Mouse (Mus musculus) small intestine, adult 2 months (tissue): Measurements from ENCODE around the gene Catsperg1. TPM values are rescaled to one million over a fixed set of nuclear protein-coding genes. Genes with fewer than 3 reads are reported as not detected.

ENCODE experiments used
- H3K27ac ChIP-seq: fragments of 200-500 bp; 2 replicates; pipeline ENCODE4 v1.5.1; 2012; ENCODE audit warnings: low read depth, low read length, control low read depth, inconsistent platforms; ENCODE audit not compliant: insufficient read depth
- H3K27me3 ChIP-seq: fragments of 200-500 bp; 2 replicates; pipeline ENCODE4 v1.6.1; 2012; ENCODE audit warnings: mild to moderate bottlenecking, moderate library complexity, low read length, inconsistent platforms; ENCODE audit not compliant: control insufficient read depth, insufficient read depth
- H3K36me3 ChIP-seq: fragments of 200-500 bp; 2 replicates; pipeline ENCODE4 v1.6.1; 2012; ENCODE audit warnings: mild to moderate bottlenecking, low read length, control low read depth, inconsistent platforms; ENCODE audit not compliant: control insufficient read depth, insufficient read depth
- H3K4me1 ChIP-seq: fragments of 200-500 bp; 2 replicates; pipeline ENCODE4 v1.6.1; 2012; ENCODE audit warnings: low read length, inconsistent platforms, mixed read lengths; ENCODE audit not compliant: control insufficient read depth, insufficient read depth, insufficient read length
- H3K4me3 ChIP-seq: fragments of 200-500 bp; 2 replicates; pipeline ENCODE4 v1.5.1; 2012; ENCODE audit warnings: low read depth, mild to moderate bottlenecking, control low read depth, inconsistent platforms, low read length, moderate library complexity
- CTCF ChIP-seq: fragments of 200-500 bp; IDR thresholded peaks from 2 replicates; pipeline ENCODE4 v1.5.1; 2012; ENCODE audit warnings: low read depth, mild to moderate bottlenecking, control low read depth, inconsistent platforms, low read length, moderate library complexity, mixed read lengths; ENCODE audit not compliant: insufficient replicate concordance, insufficient read length; ENCODE audit errors: extremely low read depth
- POLR2A ChIP-seq: fragments of 200-500 bp; IDR thresholded peaks from 2 replicates; pipeline ENCODE4 v1.6.1; 2012; ENCODE audit warnings: low read depth, mild to moderate bottlenecking, control low read depth, inconsistent platforms, low read length, moderate library complexity
- WGBS: fragments of 180-500 bp; shearing (Covaris S2); methylation state at CpG from one replicate; pipeline ENCODE4 v1.1.7; 2018; 5-methylcytosine and 5-hydroxymethylcytosine counted together
- polyA plus RNA-seq: library from polyadenylated mRNA; depleted of rRNA; stranded (reverse); fragments of >200 nt; gene quantifications from 2 replicates; pipeline ENCODE4 v1.2.3, GENCODE M21; 2012

The Catsperg1 gene
- polyA plus RNA-seq, 1 experiment, result 0.53 TPM

- 71% methylated on average over 4 of the region's 4 CpGs for WGBS
- TF ChIP-seq CTCF (no peak), POLR2A (no peak)
These were observed 22.8 kb upstream of the Catsperg1 start for GRCm38 (mm10) chr7:29236593-29236992.

GRCm38 (mm10) chr7:29234661-29235060 lies 20.8 kb upstream of the Catsperg1 start:
- Histone ChIP-seq H3K4me3 (no peak overlapping the region), H3K27me3 (no peaks in the 10 kb centered on the region), H3K4me1 (peaks cover 6% of the 10 kb centered on the region; the same call in 1 of the 2 replicates), H3K36me3 (no peaks in the 10 kb centered on the region), H3K27ac (no peak overlapping the region)
- TF ChIP-seq POLR2A (no peak), CTCF (no peak)
- 88% methylated on average over 5 of the region's 5 CpGs for WGBS

More at GRCm38 (mm10) chr7:29236593-29236992, 22.8 kb upstream of the Catsperg1 start:
- H3K4me1 ChIP-seq, result peaks cover 6% of the 10 kb centered on the region; the same call in 1 of the 2 replicates
- H3K4me3 ChIP-seq, result no peak overlapping the region
- no peaks in the 10 kb centered on the region for H3K27me3 ChIP-seq
- no peak overlapping the region for H3K27ac ChIP-seq
- H3K36me3 ChIP-seq, result no peaks in the 10 kb centered on the region

GRCm38 (mm10) chr7:29233745-29234144 lies 19.9 kb upstream of the Catsperg1 start:
- H3K4me3 ChIP-seq, result no peak overlapping the region
- TF ChIP-seq POLR2A, result no peak
- TF ChIP-seq CTCF, result no peak
- H3K4me1 ChIP-seq, result peaks cover 2% of the 10 kb centered on the region; the same call in 1 of the 2 replicates
- H3K27ac ChIP-seq, result no peak overlapping the region
- WGBS, result 30% methylated on average over 6 of the region's 6 CpGs
- H3K36me3 ChIP-seq, result no peaks in the 10 kb centered on the region
- H3K27me3 ChIP-seq, result no peaks in the 10 kb centered on the region

- TF ChIP-seq CTCF (no peak), POLR2A (no peak)
- Histone ChIP-seq H3K4me1 (no peaks in the 10 kb centered on the region), H3K27ac (peak within 1 kb of the TSS; percentile 0; the same call in 1 of the 2 replicates), H3K36me3 (no peaks in the 10 kb centered on the region), H3K4me3 (peak within 1 kb of the TSS; percentile 68), H3K27me3 (no peaks in the 10 kb centered on the region)
- under 1% methylated on average over 62 of the region's 62 CpGs for WGBS
These were observed 18.6 kb upstream of the Catsperg1 start, which contains the start of gene Kcnk6 for GRCm38 (mm10) chr7:29232247-29233013. Gene Kcnk6, minus strand, starts transcription at chr7:29232515.

- TF ChIP-seq CTCF (no peak), POLR2A (no peak; the same call in 1 of the 2 replicates)
- Histone ChIP-seq H3K36me3 (no peaks in the 10 kb centered on the region), H3K27ac (no peak overlapping the region), H3K4me3 (peak overlapping the region; percentile 68), H3K4me1 (no peaks in the 10 kb centered on the region), H3K27me3 (no peaks in the 10 kb centered on the region)
- WGBS, result 67% methylated on average over 3 of the region's 3 CpGs
These were observed 17.7 kb upstream of the Catsperg1 start for GRCm38 (mm10) chr7:29231517-29231916.

GRCm38 (mm10) chr7:29230560-29230959 lies 16.7 kb upstream of the Catsperg1 start:
- no peak overlapping the region for H3K4me3 ChIP-seq
- no peaks in the 10 kb centered on the region for H3K36me3 ChIP-seq
- no peak overlapping the region for H3K27ac ChIP-seq
- TF ChIP-seq POLR2A, result no peak
- no peak for TF ChIP-seq CTCF
- no peaks in the 10 kb centered on the region for H3K27me3 ChIP-seq
- WGBS, result 60% methylated on average over 3 of the region's 3 CpGs
- H3K4me1 ChIP-seq, result no peaks in the 10 kb centered on the region

GRCm38 (mm10) chr7:29228202-29228601 lies 14.4 kb upstream of the Catsperg1 start:
- H3K36me3 ChIP-seq, result no peaks in the 10 kb centered on the region
- 55% methylated on average over 4 of the region's 4 CpGs for WGBS
- TF ChIP-seq CTCF, result no peak
- no peak for TF ChIP-seq POLR2A
- no peak overlapping the region for H3K27ac ChIP-seq
- H3K4me1 ChIP-seq, result no peaks in the 10 kb centered on the region
- no peak overlapping the region for H3K4me3 ChIP-seq
- H3K27me3 ChIP-seq, result no peaks in the 10 kb centered on the region

GRCm38 (mm10) chr7:29225520-29225919 lies 11.7 kb upstream of the Catsperg1 start:
- WGBS, result 78% methylated on average over 13 of the region's 13 CpGs
- Histone ChIP-seq H3K4me1 (no peaks in the 10 kb centered on the region), H3K27me3 (no peaks in the 10 kb centered on the region), H3K36me3 (no peaks in the 10 kb centered on the region), H3K27ac (no peak overlapping the region), H3K4me3 (no peak overlapping the region)
- TF ChIP-seq POLR2A (no peak), CTCF (no peak)
